Mouse (Mus musculus): ENCODE data around the gene Prr19. TPM values are rescaled to one million over a fixed set of nuclear protein-coding genes. Genes with fewer than 3 reads are reported as not detected.

Prr19 gene
- polyA plus RNA-seq, 1 experiment from 2014 or later = 0.13 TPM

GRCm38 (mm10) chr7:25268588-25268987, 32.6 kb upstream of the Prr19 start:
- Histone ChIP-seq H3K4me3 (ENCODE audit: low read length) (peak overlapping the region; percentile 59), H3K9me3 (ENCODE audit: control insufficient read depth, low read length) (no peaks in the 10 kb centered on the region), H3K27me3 (ENCODE audit: control insufficient read depth, insufficient read depth, low read depth, low read length) (no peaks in the 10 kb centered on the region), H3K4me2 (ENCODE audit: low read depth, low read length) (peak overlapping the region; percentile 82), H3K4me1 (replicated peaks; ENCODE audit: control insufficient read depth, insufficient read depth, low read length) (peaks cover 17% of the 10 kb centered on the region), H3K9ac (ENCODE audit: low read length) (peak overlapping the region; percentile 71), H3K27ac (ENCODE audit: low read length) (peak overlapping the region; percentile 19), H3K36me3 (ENCODE audit: control insufficient read depth, insufficient read depth, low read length) (peaks cover 7% of the 10 kb centered on the region)
- 2% methylated on average over 7 of the region's 7 CpGs for WGBS
- no peak for ATAC-seq (ENCODE audit: low read depth)

DNA sequence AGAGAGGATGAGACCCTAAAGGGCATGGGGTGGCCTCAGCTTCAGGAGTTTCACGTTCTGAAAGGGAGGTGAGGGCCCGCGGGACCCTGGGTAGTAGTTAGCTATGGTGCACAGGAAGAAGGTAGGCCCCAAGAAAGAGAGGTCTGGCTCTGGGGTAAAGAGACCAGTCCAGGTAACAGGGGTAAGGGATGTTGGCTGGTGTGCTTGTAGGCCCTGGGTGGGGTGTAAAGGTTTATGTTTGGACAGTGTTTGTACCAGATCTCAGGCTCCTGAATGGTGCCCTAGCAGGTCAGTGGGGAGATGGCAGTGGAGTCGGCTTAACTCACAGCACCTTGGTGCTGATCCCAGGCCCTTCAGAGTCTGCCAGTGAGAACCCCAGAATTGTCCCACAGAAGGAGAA, 32.2 kb upstream of the Prr19 start:
- Histone ChIP-seq H3K4me1 (replicated peaks; ENCODE audit: control insufficient read depth, insufficient read depth, low read length) (peaks cover 17% of the 10 kb centered on the region), H3K4me2 (ENCODE audit: low read depth, low read length) (peak overlapping the region; percentile 82), H3K9ac (ENCODE audit: low read length) (peak overlapping the region; percentile 71), H3K27me3 (ENCODE audit: control insufficient read depth, insufficient read depth, low read depth, low read length) (no peaks in the 10 kb centered on the region), H3K9me3 (ENCODE audit: control insufficient read depth, low read length) (no peaks in the 10 kb centered on the region), H3K27ac (ENCODE audit: low read length) (peak overlapping the region; percentile 19), H3K4me3 (ENCODE audit: low read length) (peak overlapping the region; percentile 59), H3K36me3 (ENCODE audit: control insufficient read depth, insufficient read depth, low read length) (peaks cover 7% of the 10 kb centered on the region)
- ATAC-seq (ENCODE audit: low read depth) = no peak
- 26% methylated on average over 4 of the region's 4 CpGs for WGBS

- Histone ChIP-seq H3K4me2 (ENCODE audit: low read depth, low read length) (peak overlapping the region; percentile 82), H3K27ac (ENCODE audit: low read length) (peak overlapping the region; percentile 19), H3K9me3 (ENCODE audit: control insufficient read depth, low read length) (no peaks in the 10 kb centered on the region), H3K9ac (ENCODE audit: low read length) (peak overlapping the region; percentile 71), H3K4me3 (ENCODE audit: low read length) (peak overlapping the region; percentile 59), H3K36me3 (ENCODE audit: control insufficient read depth, insufficient read depth, low read length) (peaks cover 7% of the 10 kb centered on the region), H3K27me3 (ENCODE audit: control insufficient read depth, insufficient read depth, low read depth, low read length) (no peaks in the 10 kb centered on the region), H3K4me1 (replicated peaks; ENCODE audit: control insufficient read depth, insufficient read depth, low read length) (peaks cover 17% of the 10 kb centered on the region)
- 79% methylated on average over 8 of the region's 8 CpGs for WGBS
- no peak for ATAC-seq (ENCODE audit: low read depth)
Observed at GRCm38 (mm10) chr7:25269545-25270271, 31.5 kb upstream of the Prr19 start.

- peaks cover 20% of the 10 kb centered on the region for H3K4me1 ChIP-seq (replicated peaks; ENCODE audit: control insufficient read depth, insufficient read depth, low read length)
- H3K9ac ChIP-seq (ENCODE audit: low read length) = no peak overlapping the region
- ATAC-seq (ENCODE audit: low read depth) = no peak
- no peaks in the 10 kb centered on the region for H3K9me3 ChIP-seq (ENCODE audit: control insufficient read depth, low read length)
- 86% methylated on average over 35 of the region's 35 CpGs for WGBS
- peaks cover 7% of the 10 kb centered on the region for H3K36me3 ChIP-seq (ENCODE audit: control insufficient read depth, insufficient read depth, low read length)
- no peak overlapping the region for H3K4me3 ChIP-seq (ENCODE audit: low read length)
- no peak overlapping the region for H3K27ac ChIP-seq (ENCODE audit: low read length)
- no peak overlapping the region for H3K4me2 ChIP-seq (ENCODE audit: low read depth, low read length)
- H3K27me3 ChIP-seq (ENCODE audit: control insufficient read depth, insufficient read depth, low read depth, low read length) = no peaks in the 10 kb centered on the region
Observed at GRCm38 (mm10) chr7:25270652-25271633, 30.3 kb upstream of the Prr19 start.

DNA sequence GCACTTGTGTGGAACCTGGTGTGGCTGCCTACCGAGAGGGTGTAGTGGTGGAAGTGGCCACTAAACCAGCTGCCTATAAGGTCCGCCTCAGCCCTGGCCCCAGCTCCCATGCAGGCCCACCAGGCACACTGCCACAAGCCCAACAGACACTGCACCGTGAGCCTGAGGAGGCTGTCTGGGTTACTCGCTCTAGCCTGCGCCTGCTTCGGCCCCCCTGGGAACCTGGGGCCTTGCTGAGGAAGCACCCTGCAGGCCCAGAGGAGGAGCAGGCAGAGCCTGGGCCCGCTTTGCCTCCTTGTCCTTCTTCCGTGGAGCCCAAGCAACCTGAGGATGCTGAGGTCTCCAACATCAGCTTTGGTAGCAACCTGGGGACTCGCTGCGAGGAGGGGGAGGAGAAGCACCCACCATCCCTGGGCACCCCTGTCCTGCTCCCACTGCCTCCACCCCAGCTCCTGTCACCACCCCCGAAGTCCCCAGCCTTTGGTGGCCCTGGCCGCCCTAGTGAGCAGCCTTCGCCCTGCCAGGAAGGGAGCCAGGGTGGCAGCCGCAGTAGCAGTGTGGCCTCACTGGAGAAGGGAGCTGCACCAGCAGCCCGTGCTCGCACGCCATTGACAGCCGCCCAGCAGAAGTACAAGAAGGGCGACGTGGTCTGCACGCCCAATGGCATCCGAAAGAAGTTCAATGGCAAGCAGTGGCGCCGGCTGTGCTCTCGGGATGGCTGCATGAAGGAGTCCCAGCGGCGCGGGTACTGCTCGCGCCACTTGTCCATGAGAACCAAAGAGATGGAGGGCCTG, 29.4 kb upstream of the Prr19 start:
- peaks cover 24% of the 10 kb centered on the region for H3K4me1 ChIP-seq (replicated peaks; ENCODE audit: control insufficient read depth, insufficient read depth, low read length)

DNA sequence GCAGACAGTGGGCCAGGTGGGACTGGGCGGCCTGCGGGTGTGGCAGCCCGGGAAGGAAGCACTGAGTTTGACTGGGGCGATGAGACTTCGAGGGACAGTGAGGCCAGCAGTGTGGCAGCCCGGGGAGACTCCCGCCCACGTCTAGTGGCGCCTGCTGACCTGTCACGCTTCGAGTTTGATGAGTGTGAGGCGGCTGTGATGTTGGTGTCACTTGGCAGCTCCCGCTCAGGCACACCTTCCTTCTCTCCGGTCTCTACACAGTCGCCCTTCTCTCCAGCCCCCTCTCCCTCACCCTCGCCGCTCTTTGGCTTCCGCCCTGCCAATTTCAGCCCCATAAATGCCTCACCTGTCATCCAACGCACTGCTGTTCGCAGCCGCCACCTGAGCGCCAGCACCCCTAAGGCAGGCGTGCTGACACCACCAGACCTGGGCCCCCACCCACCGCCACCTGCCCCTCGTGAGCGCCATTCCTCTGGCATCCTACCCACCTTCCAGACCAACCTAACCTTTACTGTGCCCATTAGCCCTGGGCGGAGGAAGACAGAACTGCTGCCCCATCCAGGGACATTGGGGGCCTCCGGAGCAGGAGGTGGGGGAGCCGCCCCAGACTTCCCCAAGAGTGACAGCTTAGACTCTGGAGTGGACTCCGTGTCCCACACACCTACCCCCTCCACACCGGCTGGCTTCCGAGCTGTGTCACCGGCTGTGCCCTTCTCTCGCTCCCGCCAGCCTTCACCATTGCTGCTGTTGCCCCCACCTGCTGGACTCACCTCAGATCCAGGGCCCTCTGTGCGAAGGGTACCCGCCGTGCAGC, 28.6 kb upstream of the Prr19 start:
- no peaks in the 10 kb centered on the region for H3K27me3 ChIP-seq (ENCODE audit: control insufficient read depth, insufficient read depth, low read depth, low read length)
- 81% methylated on average over 38 of the region's 38 CpGs for WGBS
- H3K27ac ChIP-seq (ENCODE audit: low read length) = no peak overlapping the region
- no peak for ATAC-seq (ENCODE audit: low read depth)
- peaks cover 25% of the 10 kb centered on the region for H3K4me1 ChIP-seq (replicated peaks; ENCODE audit: control insufficient read depth, insufficient read depth, low read length)
- no peak overlapping the region for H3K9ac ChIP-seq (ENCODE audit: low read length)
- H3K4me2 ChIP-seq (ENCODE audit: low read depth, low read length) = no peak overlapping the region
- H3K36me3 ChIP-seq (ENCODE audit: control insufficient read depth, insufficient read depth, low read length) = peaks cover 7% of the 10 kb centered on the region
- H3K9me3 ChIP-seq (ENCODE audit: control insufficient read depth, low read length) = no peaks in the 10 kb centered on the region
- no peak overlapping the region for H3K4me3 ChIP-seq (ENCODE audit: low read length)

More for the DNA sequence above, 29.4 kb upstream of the Prr19 start:
- Histone ChIP-seq H3K27ac (ENCODE audit: low read length) (no peak overlapping the region), H3K4me2 (ENCODE audit: low read depth, low read length) (no peak overlapping the region), H3K36me3 (ENCODE audit: control insufficient read depth, insufficient read depth, low read length) (peaks cover 7% of the 10 kb centered on the region), H3K27me3 (ENCODE audit: control insufficient read depth, insufficient read depth, low read depth, low read length) (no peaks in the 10 kb centered on the region), H3K9me3 (ENCODE audit: control insufficient read depth, low read length) (no peaks in the 10 kb centered on the region), H3K4me3 (ENCODE audit: low read length) (no peak overlapping the region), H3K9ac (ENCODE audit: low read length) (no peak overlapping the region)
- ATAC-seq (ENCODE audit: low read depth) = no peak
- WGBS = 83% methylated on average over 28 of the region's 30 CpGs

GRCm38 (mm10) chr7:25273259-25274241, 27.7 kb upstream of the Prr19 start:
- H3K4me1 ChIP-seq (replicated peaks; ENCODE audit: control insufficient read depth, insufficient read depth, low read length) = peaks cover 28% of the 10 kb centered on the region
- H3K9ac ChIP-seq (ENCODE audit: low read length) = no peak overlapping the region
- H3K36me3 ChIP-seq (ENCODE audit: control insufficient read depth, insufficient read depth, low read length) = peaks cover 7% of the 10 kb centered on the region
- ATAC-seq (ENCODE audit: low read depth) = no peak
- H3K4me3 ChIP-seq (ENCODE audit: low read length) = no peak overlapping the region
- no peaks in the 10 kb centered on the region for H3K9me3 ChIP-seq (ENCODE audit: control insufficient read depth, low read length)
- no peaks in the 10 kb centered on the region for H3K27me3 ChIP-seq (ENCODE audit: control insufficient read depth, insufficient read depth, low read depth, low read length)
- no peak overlapping the region for H3K27ac ChIP-seq (ENCODE audit: low read length)
- 87% methylated on average over 22 of the region's 22 CpGs for WGBS
- no peak overlapping the region for H3K4me2 ChIP-seq (ENCODE audit: low read depth, low read length)
